Mouse (Mus musculus) megakaryocyte, adult 5-6 weeks (primary cell): ENCODE measurements at regions not wholly inside any gene's neighbourhood (a gene's known extent, or its start where the extent isn't known, plus 50 kb on each side); places are given as distances from the start of the nearest gene placed in this dataset.
"Not testable (repeated sequence)": the region's sequence is repeated elsewhere in the genome, so short reads cannot be mapped to it uniquely, and the experiment has no call there.

Experiments used
- ATAC-seq: 2 replicates; pipeline ENCODE4 v1.8.0; 2016; ENCODE audit warnings: mild to moderate bottlenecking, inconsistent platforms; ENCODE audit not compliant: poor library complexity, severe bottlenecking

GRCm38 (mm10) chr13:52349606-52350005 is 181.5 kb downstream of the Diras2 start:
- no peak for ATAC-seq

- peak; percentile 57; the same call in 1 of the 2 replicates for ATAC-seq
Observed at GRCm38 (mm10) chr13:52352576-52352975, 178.5 kb downstream of the Diras2 start.

GRCm38 (mm10) chr13:52353437-52353836 is 177.6 kb downstream of the Diras2 start:
- no peak for ATAC-seq

- ATAC-seq: no peak
Observed at GRCm38 (mm10) chr13:52353966-52354365, 177.1 kb downstream of the Diras2 start.

GRCm38 (mm10) chr13:52355921-52356320 is 175.2 kb downstream of the Diras2 start:
- ATAC-seq: not testable (repeated sequence)

GRCm38 (mm10) chr13:52359332-52359731 is 171.7 kb downstream of the Diras2 start:
- ATAC-seq: not testable (repeated sequence)

GRCm38 (mm10) chr13:52361177-52361846 is 169.8 kb downstream of the Diras2 start:
- ATAC-seq: no peak

GRCm38 (mm10) chr13:52362266-52362665 is 168.8 kb downstream of the Diras2 start:
- ATAC-seq: no peak

GRCm38 (mm10) chr13:52369851-52370250 is 161.2 kb downstream of the Diras2 start:
- ATAC-seq: no peak

- ATAC-seq: no peak
Observed at GRCm38 (mm10) chr13:52371986-52372385, 159.1 kb downstream of the Diras2 start.

GRCm38 (mm10) chr13:52374781-52375180 is 156.3 kb downstream of the Diras2 start:
- ATAC-seq: no peak

GRCm38 (mm10) chr13:52378236-52378635 is 152.8 kb downstream of the Diras2 start:
- ATAC-seq: no peak

GRCm38 (mm10) chr13:52389271-52389670 is 141.8 kb downstream of the Diras2 start:
- ATAC-seq: no peak

GRCm38 (mm10) chr13:52395786-52396185 is 135.3 kb downstream of the Diras2 start:
- no peak for ATAC-seq

GRCm38 (mm10) chr13:52398344-52398743 is 132.7 kb downstream of the Diras2 start:
- ATAC-seq: peak; percentile 56; the same call in 1 of the 2 replicates

- no peak for ATAC-seq
Observed at GRCm38 (mm10) chr13:52399143-52399542, 131.9 kb downstream of the Diras2 start.

GRCm38 (mm10) chr13:52403805-52404204 is 127.3 kb downstream of the Diras2 start:
- ATAC-seq: no peak

- no peak for ATAC-seq
Observed at GRCm38 (mm10) chr13:52416301-52416700, 114.8 kb downstream of the Diras2 start.

GRCm38 (mm10) chr13:52422456-52422855 is 108.6 kb downstream of the Diras2 start:
- no peak for ATAC-seq

- ATAC-seq: no peak
Observed at GRCm38 (mm10) chr13:52428527-52428926, 102.6 kb downstream of the Diras2 start.

GRCm38 (mm10) chr13:52436756-52437155 is 94.3 kb downstream of the Diras2 start:
- ATAC-seq: no peak

- ATAC-seq: no peak
Observed at GRCm38 (mm10) chr13:52445513-52445912, 85.6 kb downstream of the Diras2 start.

- no peak for ATAC-seq
Observed at GRCm38 (mm10) chr13:52448902-52449301, 82.2 kb downstream of the Diras2 start.
